Mouse (Mus musculus): ENCODE measurements around the gene Col23a1. TPM values are rescaled to one million over a fixed set of nuclear protein-coding genes. Genes with fewer than 3 reads are reported as not detected.
A peak's percentile ranks its signal among the peaks of the same experiment; 100 is the strongest.

Col23a1 gene
- 23.3 and 23.6 TPM in 2 replicates for polyA plus RNA-seq (2015; fragmentation: Nextera tagmentation; extraction: Ambion mirVana)

- Histone ChIP-seq H3K27ac (peak within 1 kb of the TSS; percentile 72), H3K36me3 (peaks cover 9% of the 10 kb centered on the region), H3K9ac (peak within 1 kb of the TSS; percentile 74), H3K4me2 (replicated peaks) (peak within 1 kb of the TSS; percentile 88), H3K27me3 (0 out of 2 replicates have a peak, but pooled peaks cover 7% of the 10 kb centered on the region), H3K4me1 (peaks cover 19% of the 10 kb centered on the region), H3K4me3 (peak within 1 kb of the TSS; percentile 63), H3K9me3 (no peaks in the 10 kb centered on the region)
- WGBS, result 1% methylated on average over 32 of the region's 38 CpGs
- peak; percentile 90 for ATAC-seq (ENCODE audit: low FRiP score, low read depth)
Observed at GRCm38 (mm10) chr11:51289564-51290041, at the start of gene Col23a1. TSS of gene Col23a1 (plus strand) at chr11:51289920.

- Histone ChIP-seq H3K27me3 (no peaks in the 10 kb centered on the region; the same call in 1 of the 2 replicates), H3K27ac (no peak overlapping the region), H3K4me2 (replicated peaks) (no peak overlapping the region), H3K9ac (no peak overlapping the region), H3K36me3 (no peaks in the 10 kb centered on the region), H3K4me3 (no peak overlapping the region), H3K9me3 (no peaks in the 10 kb centered on the region), H3K4me1 (no peaks in the 10 kb centered on the region)
- no peak for ATAC-seq (ENCODE audit: low FRiP score, low read depth)
- WGBS, result 81% methylated on average over 2 of the region's 2 CpGs
Observed at GRCm38 (mm10) chr11:51242897-51243296, 46.8 kb upstream of the Col23a1 start.

DNA sequence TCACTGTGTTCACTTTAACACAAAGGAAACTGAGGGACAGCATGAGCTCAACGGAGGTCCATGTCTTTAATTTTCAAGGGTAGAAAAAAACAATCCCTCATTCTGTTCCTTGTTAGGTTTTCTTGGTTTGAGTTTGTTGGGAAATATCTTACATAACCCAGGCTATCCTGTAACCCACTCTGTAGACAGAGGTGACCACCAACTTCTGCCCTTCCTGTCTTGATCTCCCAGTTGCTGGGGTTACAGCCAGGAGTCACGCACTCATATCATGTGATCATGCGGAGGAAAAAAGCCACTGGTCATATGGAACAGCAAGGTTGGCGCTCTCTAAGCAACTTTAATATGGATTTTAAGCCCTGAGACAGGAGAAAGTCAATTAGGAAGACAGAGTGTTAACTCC lies 32.7 kb upstream of the Col23a1 start:
- Histone ChIP-seq H3K27ac (no peak overlapping the region), H3K36me3 (no peaks in the 10 kb centered on the region), H3K9me3 (no peaks in the 10 kb centered on the region), H3K4me1 (no peaks in the 10 kb centered on the region), H3K27me3 (no peaks in the 10 kb centered on the region), H3K9ac (no peak overlapping the region), H3K4me2 (replicated peaks) (no peak overlapping the region), H3K4me3 (no peak overlapping the region)
- WGBS, result 87% methylated on average over 4 of the region's 4 CpGs
- ATAC-seq (ENCODE audit: low FRiP score, low read depth), result no peak

DNA sequence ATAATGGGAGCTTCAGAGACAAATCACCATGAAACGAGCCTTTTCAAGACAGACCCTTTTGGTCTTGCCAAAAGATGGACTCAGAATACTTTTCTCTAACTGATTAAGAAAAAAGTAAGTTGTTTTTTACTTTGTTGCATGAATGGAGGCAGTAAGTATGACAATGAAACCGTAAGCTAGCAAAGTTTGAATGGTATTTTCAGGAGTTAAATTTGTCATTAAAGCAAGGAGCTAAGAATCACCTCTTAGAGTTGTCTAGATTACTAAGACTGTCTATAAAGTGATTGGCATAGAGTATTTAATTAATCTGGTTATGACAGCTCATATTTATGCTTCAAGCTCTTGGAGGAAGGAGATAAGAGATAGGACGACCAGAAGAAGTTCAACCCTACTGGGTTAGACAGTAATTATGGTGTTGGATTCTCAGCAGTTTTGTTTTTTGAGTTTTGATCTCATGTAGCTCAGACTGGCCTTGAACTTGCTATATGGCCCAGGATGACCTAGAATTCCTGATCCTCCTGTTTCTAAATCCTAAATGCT lies 28.0 kb upstream of the Col23a1 start, which contains the start of gene Clk4:
Clk4 (plus strand) TSS at position 51 of the 540 bp plus-strand sequence.
- Histone ChIP-seq H3K9me3 (no peaks in the 10 kb centered on the region), H3K9ac (peak within 1 kb of the TSS; percentile 66), H3K4me1 (peaks cover 31% of the 10 kb centered on the region), H3K36me3 (no peaks in the 10 kb centered on the region), H3K4me3 (peak within 1 kb of the TSS; percentile 90), H3K27ac (peak within 1 kb of the TSS; percentile 92), H3K4me2 (replicated peaks) (peak within 1 kb of the TSS; percentile 86), H3K27me3 (no peaks in the 10 kb centered on the region)
- 86% methylated on average over 3 of the region's 3 CpGs for WGBS
- no peak for ATAC-seq (ENCODE audit: low FRiP score, low read depth)

GRCm38 (mm10) chr11:51262342-51263285 lies 27.1 kb upstream of the Col23a1 start, which contains the start of gene BC049762:
TSS of gene BC049762 (minus strand) at chr11:51263046.
- Histone ChIP-seq H3K27ac (peak within 1 kb of the TSS; percentile 92), H3K36me3 (peaks cover 9% of the 10 kb centered on the region), H3K4me3 (peak within 1 kb of the TSS; percentile 90), H3K4me1 (peaks cover 31% of the 10 kb centered on the region), H3K9ac (peak within 1 kb of the TSS; percentile 96), H3K9me3 (no peaks in the 10 kb centered on the region), H3K4me2 (replicated peaks) (peak within 1 kb of the TSS; percentile 86), H3K27me3 (no peaks in the 10 kb centered on the region)
- WGBS, result 9% methylated on average over 57 of the region's 57 CpGs
- peak; percentile 98 for ATAC-seq (ENCODE audit: low FRiP score, low read depth)

GRCm38 (mm10) chr11:51263286-51263831 lies 26.4 kb upstream of the Col23a1 start:
- peak; percentile 48 for ATAC-seq (ENCODE audit: low FRiP score, low read depth)
- under 1% methylated on average over 50 of the region's 50 CpGs for WGBS
- peak overlapping the region; percentile 96 for H3K9ac ChIP-seq

GRCm38 (mm10) chr11:51264352-51264751 lies 25.4 kb upstream of the Col23a1 start:
- peak overlapping the region; percentile 86 for H3K4me2 ChIP-seq (replicated peaks)
- no peak for ATAC-seq (ENCODE audit: low FRiP score, low read depth)
- no peaks in the 10 kb centered on the region for H3K9me3 ChIP-seq
- no peaks in the 10 kb centered on the region for H3K27me3 ChIP-seq
- peak overlapping the region; percentile 96 for H3K9ac ChIP-seq
- WGBS, result 8% methylated on average over 6 of the region's 6 CpGs
- 0 out of 2 replicates have a peak overlapping the region, but pooled peaks have one; percentile 22 for H3K27ac ChIP-seq
- H3K36me3 ChIP-seq, result peaks cover 14% of the 10 kb centered on the region
- H3K4me1 ChIP-seq, result peaks cover 31% of the 10 kb centered on the region
- H3K4me3 ChIP-seq, result peak overlapping the region; percentile 90

More at GRCm38 (mm10) chr11:51263286-51263831, 26.4 kb upstream of the Col23a1 start:
- Histone ChIP-seq H3K4me3 (peak overlapping the region; percentile 90), H3K4me1 (peaks cover 31% of the 10 kb centered on the region), H3K27ac (peak overlapping the region; percentile 92), H3K9me3 (no peaks in the 10 kb centered on the region), H3K27me3 (no peaks in the 10 kb centered on the region), H3K36me3 (peaks cover 9% of the 10 kb centered on the region), H3K4me2 (replicated peaks) (peak overlapping the region; percentile 86)

DNA sequence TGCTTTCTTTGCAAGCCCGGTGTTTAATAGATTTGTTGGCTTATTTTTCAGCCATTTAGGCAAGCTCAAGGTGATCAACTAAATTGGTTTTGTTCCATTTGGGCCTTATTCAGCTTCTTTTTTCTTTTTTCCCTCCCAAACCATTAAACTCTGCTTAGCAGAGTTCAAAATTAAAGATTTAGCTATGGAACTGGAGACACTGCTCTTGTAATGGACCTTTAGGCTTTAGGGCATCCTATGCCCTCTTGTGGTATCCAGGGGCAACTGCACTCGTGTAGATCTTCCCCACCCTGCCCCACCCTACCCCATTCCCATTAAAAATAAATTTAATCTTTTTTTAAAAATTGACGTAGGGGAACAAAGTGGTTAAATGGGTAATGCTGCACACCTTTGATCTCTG lies 24.4 kb upstream of the Col23a1 start:
- WGBS, result 46% methylated on average over 3 of the region's 3 CpGs
- peak overlapping the region; percentile 86 for H3K4me2 ChIP-seq (replicated peaks)

DNA sequence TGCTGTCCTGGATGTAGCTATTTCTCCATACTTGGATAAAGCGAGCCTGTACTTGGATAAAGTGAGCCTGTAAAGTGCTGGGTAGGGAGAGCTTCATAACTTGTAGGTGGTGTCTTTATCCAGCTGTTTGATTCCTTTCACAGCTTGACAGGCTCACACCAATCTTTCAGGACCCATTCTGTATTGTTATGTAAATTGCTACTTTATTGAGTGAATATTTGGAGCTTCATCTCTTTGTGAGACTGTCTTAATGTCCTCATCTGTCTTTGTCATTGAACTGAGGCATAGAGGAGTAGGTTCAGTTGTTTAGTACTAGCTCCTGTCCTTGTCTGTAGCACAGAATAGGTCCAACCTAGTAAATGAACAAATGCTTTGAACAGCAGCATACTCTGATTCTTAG lies 15.3 kb upstream of the Col23a1 start:
- Histone ChIP-seq H3K36me3 (peaks cover 78% of the 10 kb centered on the region), H3K9me3 (no peaks in the 10 kb centered on the region), H3K9ac (no peak overlapping the region), H3K4me1 (no peaks in the 10 kb centered on the region), H3K4me2 (replicated peaks) (no peak overlapping the region), H3K4me3 (no peak overlapping the region), H3K27ac (no peak overlapping the region), H3K27me3 (no peaks in the 10 kb centered on the region)
- WGBS, result 93% methylated on average over 1 of the region's 1 CpGs
- no peak for ATAC-seq (ENCODE audit: low FRiP score, low read depth)

More for the DNA sequence above, 24.4 kb upstream of the Col23a1 start:
- Histone ChIP-seq H3K27me3 (no peaks in the 10 kb centered on the region), H3K27ac (no peak overlapping the region), H3K9me3 (no peaks in the 10 kb centered on the region), H3K4me1 (peaks cover 31% of the 10 kb centered on the region), H3K4me3 (peak overlapping the region; percentile 90), H3K9ac (no peak overlapping the region), H3K36me3 (peaks cover 18% of the 10 kb centered on the region)
- no peak for ATAC-seq (ENCODE audit: low FRiP score, low read depth)

DNA sequence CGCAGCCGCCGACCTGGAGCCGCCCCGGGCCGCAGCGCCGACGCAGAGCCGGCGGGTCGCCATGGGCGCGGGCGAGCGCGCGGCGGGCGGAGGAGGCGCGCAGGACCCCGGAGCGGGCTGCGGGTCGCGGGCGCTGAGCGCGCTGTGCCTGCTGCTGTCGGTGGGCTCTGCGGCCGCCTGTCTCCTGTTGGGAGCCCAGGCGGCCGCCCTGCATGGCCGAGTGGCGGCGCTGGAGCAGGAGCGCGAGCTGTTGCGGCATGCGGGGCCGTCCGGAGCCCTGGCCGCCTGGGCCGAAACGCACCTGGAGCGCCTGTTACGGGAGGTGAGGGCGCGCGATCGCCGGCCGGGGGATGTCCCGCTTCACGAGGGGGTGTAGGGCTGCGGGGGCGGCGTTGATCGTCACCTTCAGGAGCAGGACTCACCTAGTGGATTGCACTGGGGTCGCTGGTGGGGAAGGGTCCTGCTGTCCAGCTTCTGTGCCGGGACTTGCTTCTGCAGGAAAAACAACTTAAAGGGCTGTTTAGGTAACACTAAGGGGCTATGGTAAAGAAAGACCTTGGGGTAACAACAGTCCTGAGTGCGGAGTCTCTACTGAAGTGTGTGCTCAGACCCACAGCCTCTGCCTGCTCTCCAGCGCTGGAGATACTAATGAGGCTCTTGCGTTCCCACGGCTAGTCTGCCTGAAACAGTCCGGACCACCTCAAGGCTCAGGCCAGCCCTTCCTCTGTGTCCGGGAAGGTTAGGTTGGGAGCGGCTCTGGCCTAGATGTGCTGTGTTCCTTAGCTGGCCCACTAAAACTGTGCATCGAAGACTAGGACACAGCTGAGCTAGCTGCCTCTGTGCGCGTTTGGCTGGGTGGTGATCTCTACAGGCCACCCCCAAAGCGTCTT lies 591 bp downstream of the Col23a1 start:
- ATAC-seq (ENCODE audit: low FRiP score, low read depth), result peak; percentile 78
- 0 out of 2 replicates have a peak, but pooled peaks cover 7% of the 10 kb centered on the region for H3K27me3 ChIP-seq
- peaks cover 19% of the 10 kb centered on the region for H3K4me1 ChIP-seq
- 2% methylated on average over 58 of the region's 74 CpGs for WGBS
- H3K4me2 ChIP-seq (replicated peaks), result peak overlapping the region; percentile 88
- peaks cover 3% of the 10 kb centered on the region; the same call in 1 of the 2 replicates for H3K9me3 ChIP-seq
- H3K4me3 ChIP-seq, result peak overlapping the region; percentile 63
- H3K36me3 ChIP-seq, result peaks cover 2% of the 10 kb centered on the region
- peak overlapping the region; percentile 72; the same call in 1 of the 2 replicates for H3K27ac ChIP-seq
- peak overlapping the region; percentile 74 for H3K9ac ChIP-seq
